Mouse (Mus musculus) left cerebral cortex, postnatal 36 days (tissue): ENCODE measurements around the gene Ndufa13. TPM values are rescaled to one million over a fixed set of nuclear protein-coding genes. Genes with fewer than 3 reads are reported as not detected.

Experiments used
- DNase-seq, 2 experiments: peaks; one replicate each; pipeline ENCODE4 v3.0.0; 2021 to 2022; ENCODE audit warnings: low spot score in 2 of 2, mixed read lengths in 1 of 2
- intact Hi-C: fragments of 180-260 bp; cut with DNase I; formaldehyde crosslinking; loops from one replicate; pipeline ENCODE4 v1.15.1; 2025
- total RNA-seq, 2 experiments: library from RNA; stranded (reverse); gene quantifications; 2 replicates each; pipeline ENCODE4 v1.2.3; 2021

The Ndufa13 gene
- total RNA-seq, 2 experiments from 2014 or later: 144 to 161 TPM

- DNase-seq: no peak
- intact Hi-C loops: no loop called here
These were observed 48.5 kb downstream of the Ndufa13 start for GRCm38 (mm10) chr8:69853869-69854268.

- no peak for DNase-seq
- intact Hi-C loops: no loop called here
These were observed 51.3 kb downstream of the Ndufa13 start for GRCm38 (mm10) chr8:69850926-69851506.

GRCm38 (mm10) chr8:69849899-69850298, 52.5 kb downstream of the Ndufa13 start:
- no peak for DNase-seq
- intact Hi-C loops: no loop called here

GRCm38 (mm10) chr8:69848951-69849350, 53.4 kb downstream of the Ndufa13 start:
- intact Hi-C loops: no loop called here
- DNase-seq: no peak

GRCm38 (mm10) chr8:69847167-69848065, 54.9 kb downstream of the Ndufa13 start:
- intact Hi-C loops: no loop called here
- DNase-seq: no peak

Other genes with a start within 250 kb of the Ndufa13 start
- gene Zfp964, start 248.1 kb downstream of the Ndufa13 start, total RNA-seq: 1 to 10 TPM; 3.7 to 5.4 TPM
- 10 to 100 TPM; 18.1 to 19.8 TPM for gene Zfp869, start 191.8 kb downstream of the Ndufa13 start, total RNA-seq
- gene Zfp963, start 152.6 kb downstream of the Ndufa13 start, total RNA-seq: 1 to 10 TPM; 3.4 to 5.3 TPM
- 1 to 10 TPM in 1 of 2 experiments, not detected in 1; 1.4 TPM for gene Gm20422, start 127.7 kb downstream of the Ndufa13 start, total RNA-seq
- gene Atp13a1, start 111.4 kb downstream of the Ndufa13 start, total RNA-seq: 10 to 100 TPM; 37.1 to 40.1 TPM
- 10 to 100 TPM; 23.7 to 31.1 TPM for gene Zfp866, start 111.4 kb downstream of the Ndufa13 start, total RNA-seq
- gene Gmip, start 93.9 kb downstream of the Ndufa13 start, total RNA-seq: 10 to 100 TPM; 10.8 to 19.5 TPM
- gene Lpar2, start 80.1 kb downstream of the Ndufa13 start, total RNA-seq: under 1 TPM; 0.37 to 0.57 TPM
- gene Pbx4, start 70.1 kb downstream of the Ndufa13 start, total RNA-seq: 10 to 100 TPM; 19.2 to 20.8 TPM
- 1 to 10 TPM in 1 of 2 experiments, under 1 TPM in 1; 0.91 to 1.0 TPM for gene Cilp2, start 14.9 kb downstream of the Ndufa13 start, total RNA-seq
- gene Tssk6, start 374 bp downstream of the Ndufa13 start, total RNA-seq: under 1 TPM in 1 of 2 experiments, not detected in 1; 0.32 TPM
- 10 to 100 TPM; 23.7 to 31.3 TPM for gene Yjefn3, start 154 bp upstream of the Ndufa13 start, total RNA-seq
- gene Gatad2a, start 93.8 kb upstream of the Ndufa13 start, total RNA-seq: 10 to 100 TPM; 27.3 to 27.6 TPM
- 10 to 100 TPM; 71.3 to 78.7 TPM for gene Mau2, start 140.2 kb upstream of the Ndufa13 start, total RNA-seq
- gene Sugp1, start 140.3 kb upstream of the Ndufa13 start, total RNA-seq: 10 to 100 TPM; 48.5 to 53.4 TPM
- 1 to 10 TPM; 1.5 TPM for gene Tm6sf2, start 170.4 kb upstream of the Ndufa13 start, total RNA-seq
- gene Hapln4, start 180.9 kb upstream of the Ndufa13 start, total RNA-seq: 10 to 100 TPM; 78.4 to 95.6 TPM
- gene Ncan, start 218.3 kb upstream of the Ndufa13 start, total RNA-seq: 100 to 1,000 TPM; 192 to 201 TPM
- 10 to 100 TPM; 18.5 to 27.4 TPM for gene Nr2c2ap, start 228.8 kb upstream of the Ndufa13 start, total RNA-seq
- 10 to 100 TPM; 12.7 to 16.7 TPM for gene Rfxank, start 236.6 kb upstream of the Ndufa13 start, total RNA-seq
- 10 to 100 TPM; 47.9 to 50.5 TPM for gene Borcs8, start 236.9 kb upstream of the Ndufa13 start, total RNA-seq
- gene Mef2b, start 237.2 kb upstream of the Ndufa13 start, total RNA-seq: under 1 TPM; 0.61 to 0.64 TPM